Mouse (Mus musculus) heart, embryonic 11.5 days (tissue): Measurements from ENCODE around the gene Mical3. TPM values are rescaled to one million over a fixed set of nuclear protein-coding genes. Genes with fewer than 3 reads are reported as not detected.

ENCODE experiments used
- ATAC-seq: fragments of 200-750 bp; cut with Nextera tagmentation; replicated peaks from 2 replicates; pipeline ENCODE4 v1.8.0; 2017; ENCODE audit warnings: moderate library complexity; ENCODE audit not compliant: insufficient number of reproducible peaks, low FRiP score, low TSS enrichment
- H3K27ac ChIP-seq: fragments of 300-500 bp; sonication (generic); 2 replicates; pipeline ENCODE4 v1.5.1; 2014; ENCODE audit warnings: mild to moderate bottlenecking, low read depth, low read length
- H3K27me3 ChIP-seq: fragments of 300-500 bp; sonication (generic); 2 replicates; pipeline ENCODE4 v1.6.1; 2014; ENCODE audit warnings: mild to moderate bottlenecking, low read length, mixed read lengths; ENCODE audit not compliant: control insufficient read depth, insufficient read depth
- H3K36me3 ChIP-seq: fragments of 300-500 bp; sonication (generic); 2 replicates; pipeline ENCODE4 v1.6.1; 2014; ENCODE audit warnings: mild to moderate bottlenecking, low read length, moderate library complexity, mixed read lengths; ENCODE audit not compliant: control insufficient read depth, insufficient read depth
- H3K4me1 ChIP-seq: fragments of 300-500 bp; sonication (generic); 2 replicates; pipeline ENCODE4 v1.6.1; 2014; ENCODE audit warnings: low read length; ENCODE audit not compliant: control insufficient read depth, insufficient read depth
- H3K4me2 ChIP-seq: fragments of 300-500 bp; sonication (generic); 2 replicates; pipeline ENCODE4 v1.6.1; 2014; ENCODE audit warnings: mild to moderate bottlenecking, moderate library complexity
- H3K4me3 ChIP-seq: fragments of 300-500 bp; sonication (generic); 2 replicates; pipeline ENCODE4 v1.5.1; 2014; ENCODE audit warnings: low read depth, low read length
- H3K9ac ChIP-seq: fragments of 300-500 bp; sonication (generic); 2 replicates; pipeline ENCODE4 v1.6.1; 2014; ENCODE audit warnings: mild to moderate bottlenecking, low read depth, low read length, moderate library complexity
- H3K9me3 ChIP-seq: fragments of 300-500 bp; sonication (generic); replicated peaks from 2 replicates; pipeline ENCODE4 v1.6.1; 2016; ENCODE audit warnings: low read length; ENCODE audit not compliant: control insufficient read depth
- WGBS: fragments of 180-500 bp; shearing (Covaris S2); extraction: QIAGEN DNeasy Blood & Tissue Kit; methylation state at CpG from one replicate; pipeline ENCODE4 v1.1.7; 2014; ENCODE audit not compliant: insufficient replicate concordance; 5-methylcytosine and 5-hydroxymethylcytosine counted together
- polyA plus RNA-seq: library from polyadenylated mRNA; unstranded; fragments of >200 nt; fragmentation: Nextera tagmentation; extraction: Ambion mirVana; gene quantifications from 2 replicates; pipeline ENCODE4 v1.2.1, GENCODE M21; 2014

The Mical3 gene
- polyA plus RNA-seq, 1 experiment from 2014 or later, result 53.2 TPM

- ATAC-seq, result no peak
- H3K9ac ChIP-seq, result no peak overlapping the region
- no peaks in the 10 kb centered on the region for H3K9me3 ChIP-seq
- no peak overlapping the region for H3K4me3 ChIP-seq
- H3K4me2 ChIP-seq, result no peak overlapping the region
- no peaks in the 10 kb centered on the region for H3K27me3 ChIP-seq
- WGBS, result 69% methylated on average over 6 of the region's 6 CpGs
- H3K36me3 ChIP-seq, result no peaks in the 10 kb centered on the region
- H3K4me1 ChIP-seq, result peaks cover 11% of the 10 kb centered on the region
- no peak overlapping the region for H3K27ac ChIP-seq
Measured at GRCm38 (mm10) chr6:121171102-121171501, 40.3 kb upstream of the Mical3 start.

GRCm38 (mm10) chr6:121167381-121167975, 36.7 kb upstream of the Mical3 start:
- no peak overlapping the region for H3K4me3 ChIP-seq
- H3K36me3 ChIP-seq, result no peaks in the 10 kb centered on the region
- H3K9me3 ChIP-seq, result no peaks in the 10 kb centered on the region
- no peak overlapping the region for H3K9ac ChIP-seq
- H3K27me3 ChIP-seq, result no peaks in the 10 kb centered on the region
- peaks cover 4% of the 10 kb centered on the region; the same call in 1 of the 2 replicates for H3K4me1 ChIP-seq
- ATAC-seq, result no peak
- H3K4me2 ChIP-seq, result no peak overlapping the region
- 54% methylated on average over 7 of the region's 7 CpGs for WGBS
- no peak overlapping the region for H3K27ac ChIP-seq

- 48% methylated on average over 10 of the region's 10 CpGs for WGBS
- peaks cover 4% of the 10 kb centered on the region; the same call in 1 of the 2 replicates for H3K4me1 ChIP-seq
- no peak overlapping the region for H3K4me3 ChIP-seq
- no peaks in the 10 kb centered on the region for H3K27me3 ChIP-seq
- no peak overlapping the region for H3K4me2 ChIP-seq
- H3K36me3 ChIP-seq, result no peaks in the 10 kb centered on the region
- no peaks in the 10 kb centered on the region for H3K9me3 ChIP-seq
- H3K27ac ChIP-seq, result no peak overlapping the region
- no peak overlapping the region for H3K9ac ChIP-seq
- no peak for ATAC-seq
Measured at GRCm38 (mm10) chr6:121166098-121166552, 35.3 kb upstream of the Mical3 start.

GRCm38 (mm10) chr6:121162616-121163015, 31.8 kb upstream of the Mical3 start:
- Histone ChIP-seq H3K4me3 (no peak overlapping the region), H3K9ac (no peak overlapping the region), H3K4me1 (peaks cover 8% of the 10 kb centered on the region; the same call in 1 of the 2 replicates), H3K27ac (no peak overlapping the region), H3K36me3 (no peaks in the 10 kb centered on the region), H3K9me3 (no peaks in the 10 kb centered on the region), H3K4me2 (no peak overlapping the region), H3K27me3 (no peaks in the 10 kb centered on the region)
- no peak for ATAC-seq
- 81% methylated on average over 12 of the region's 12 CpGs for WGBS

GRCm38 (mm10) chr6:121160126-121160525, 29.3 kb upstream of the Mical3 start:
- no peak overlapping the region for H3K27ac ChIP-seq
- no peak overlapping the region for H3K9ac ChIP-seq
- H3K4me3 ChIP-seq, result no peak overlapping the region
- ATAC-seq, result no peak
- H3K4me2 ChIP-seq, result no peak overlapping the region
- 0 out of 2 replicates have a peak, but pooled peaks cover 4% of the 10 kb centered on the region for H3K4me1 ChIP-seq
- H3K27me3 ChIP-seq, result no peaks in the 10 kb centered on the region
- no peaks in the 10 kb centered on the region for H3K36me3 ChIP-seq
- 35% methylated on average over 6 of the region's 6 CpGs for WGBS
- H3K9me3 ChIP-seq, result no peaks in the 10 kb centered on the region

- Histone ChIP-seq H3K4me2 (no peak overlapping the region), H3K9ac (no peak overlapping the region), H3K9me3 (no peaks in the 10 kb centered on the region), H3K4me1 (0 out of 2 replicates have a peak, but pooled peaks cover 4% of the 10 kb centered on the region), H3K27me3 (no peaks in the 10 kb centered on the region), H3K4me3 (no peak overlapping the region), H3K27ac (no peak overlapping the region), H3K36me3 (no peaks in the 10 kb centered on the region)
- WGBS, result 62% methylated on average over 5 of the region's 5 CpGs
- no peak for ATAC-seq
Measured at GRCm38 (mm10) chr6:121159616-121160015, 28.8 kb upstream of the Mical3 start.

GRCm38 (mm10) chr6:121156030-121156429, 25.2 kb upstream of the Mical3 start:
- H3K9me3 ChIP-seq, result no peaks in the 10 kb centered on the region
- no peak overlapping the region for H3K27ac ChIP-seq
- H3K9ac ChIP-seq, result no peak overlapping the region
- no peak overlapping the region for H3K4me3 ChIP-seq
- no peak for ATAC-seq
- WGBS, result 52% methylated on average over 2 of the region's 2 CpGs
- peaks cover 7% of the 10 kb centered on the region; the same call in 1 of the 2 replicates for H3K4me1 ChIP-seq
- H3K4me2 ChIP-seq, result no peak overlapping the region
- H3K27me3 ChIP-seq, result no peaks in the 10 kb centered on the region
- no peaks in the 10 kb centered on the region for H3K36me3 ChIP-seq

GRCm38 (mm10) chr6:121154451-121155300, 23.9 kb upstream of the Mical3 start:
- Histone ChIP-seq H3K27ac (no peak overlapping the region), H3K4me2 (no peak overlapping the region), H3K27me3 (no peaks in the 10 kb centered on the region), H3K36me3 (no peaks in the 10 kb centered on the region), H3K4me1 (peaks cover 3% of the 10 kb centered on the region; the same call in 1 of the 2 replicates), H3K9me3 (no peaks in the 10 kb centered on the region), H3K9ac (no peak overlapping the region), H3K4me3 (no peak overlapping the region)
- WGBS, result 88% methylated on average over 16 of the region's 16 CpGs
- ATAC-seq, result no peak
